Mouse (Mus musculus) midbrain, embryonic 16.5 days (tissue): ENCODE measurements at regions not wholly inside any gene's neighbourhood (a gene's known extent, or its start where the extent isn't known, plus 50 kb on each side); places are given as distances from the start of the nearest gene placed in this dataset.

Experiments
- ATAC-seq: fragments of 200-750 bp; cut with Nextera tagmentation; 2 replicates; pipeline ENCODE4 v1.8.0; 2017; ENCODE audit warnings: moderate TSS enrichment
- H3K27ac ChIP-seq: fragments of 300-500 bp; sonication (generic); 2 replicates; pipeline ENCODE4 v1.5.1; 2014; ENCODE audit warnings: mild to moderate bottlenecking, low read length, mixed read lengths
- H3K27me3 ChIP-seq: fragments of 300-500 bp; sonication (generic); 2 replicates; pipeline ENCODE4 v1.6.1; 2014; ENCODE audit warnings: low read depth, low read length, mixed read lengths; ENCODE audit not compliant: control insufficient read depth, insufficient read depth
- H3K36me3 ChIP-seq: fragments of 300-500 bp; sonication (generic); 2 replicates; pipeline ENCODE4 v1.6.1; 2014; ENCODE audit warnings: mild to moderate bottlenecking, low read length, moderate library complexity, mixed read lengths; ENCODE audit not compliant: control insufficient read depth, insufficient read depth
- H3K4me1 ChIP-seq: fragments of 300-500 bp; sonication (generic); 2 replicates; pipeline ENCODE4 v1.6.1; 2014; ENCODE audit warnings: mild to moderate bottlenecking, low read length, mixed read lengths; ENCODE audit not compliant: control insufficient read depth, insufficient read depth
- H3K4me2 ChIP-seq: fragments of 300-500 bp; sonication (generic); 2 replicates; pipeline ENCODE4 v1.6.1; 2014; ENCODE audit warnings: mild to moderate bottlenecking, low read length, mixed read lengths
- H3K4me3 ChIP-seq: fragments of 300-500 bp; sonication (generic); 2 replicates; pipeline ENCODE4 v1.5.1; 2014; ENCODE audit warnings: low read depth, mild to moderate bottlenecking, low read length, moderate library complexity, mixed read lengths
- H3K9ac ChIP-seq: fragments of 300-500 bp; sonication (generic); 2 replicates; pipeline ENCODE4 v1.6.1; 2014; ENCODE audit warnings: low read depth, low read length, mixed read lengths
- H3K9me3 ChIP-seq: fragments of 300-500 bp; sonication (generic); replicated peaks from 2 replicates; pipeline ENCODE4 v1.6.1; 2014; ENCODE audit warnings: mild to moderate bottlenecking, low read length, mixed read lengths; ENCODE audit not compliant: control insufficient read depth, poor library complexity, severe bottlenecking
- WGBS: fragments of 180-500 bp; shearing (Covaris S2); extraction: QIAGEN DNeasy Blood & Tissue Kit; methylation state at CpG from one replicate; pipeline ENCODE4 v1.1.7; 2014; 5-methylcytosine and 5-hydroxymethylcytosine counted together

DNA sequence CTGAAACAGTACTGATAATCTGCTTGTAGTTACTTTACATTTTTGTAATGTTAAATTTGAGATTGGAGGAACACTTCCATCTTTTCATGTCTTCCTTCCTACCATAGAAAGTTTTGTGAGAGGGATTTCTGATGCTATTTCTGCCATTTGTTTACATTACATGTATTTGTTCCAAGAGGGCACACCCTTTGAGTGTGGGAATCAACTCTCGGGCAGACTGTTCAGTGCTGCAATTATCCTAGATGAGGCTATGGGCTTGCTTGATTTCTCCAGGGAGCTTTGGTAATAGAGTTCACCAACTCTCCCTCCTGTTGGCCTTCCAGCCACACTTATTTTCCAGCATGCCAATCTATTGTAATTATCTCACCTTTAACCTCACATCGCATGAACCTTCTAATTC, 52.4 kb downstream of the Gm13691 start:
- Histone ChIP-seq H3K4me2 (no peak overlapping the region), H3K4me1 (no peaks in the 10 kb centered on the region), H3K9me3 (no peaks in the 10 kb centered on the region), H3K27ac (no peak overlapping the region), H3K36me3 (no peaks in the 10 kb centered on the region), H3K9ac (no peak overlapping the region), H3K4me3 (no peak overlapping the region), H3K27me3 (no peaks in the 10 kb centered on the region)
- 51% methylated on average over 2 of the region's 2 CpGs for WGBS
- no peak for ATAC-seq

- H3K36me3 ChIP-seq, result no peaks in the 10 kb centered on the region
- no peak overlapping the region for H3K27ac ChIP-seq
- H3K4me1 ChIP-seq, result no peaks in the 10 kb centered on the region
- H3K9me3 ChIP-seq, result no peaks in the 10 kb centered on the region
- no peaks in the 10 kb centered on the region for H3K27me3 ChIP-seq
- no peak overlapping the region for H3K4me3 ChIP-seq
- no peak overlapping the region for H3K4me2 ChIP-seq
- 91% methylated on average over 9 of the region's 9 CpGs for WGBS
- no peak for ATAC-seq
- H3K9ac ChIP-seq, result no peak overlapping the region
These were observed 58.2 kb downstream of the Gm13691 start for GRCm38 (mm10) chr2:84048398-84049140.

DNA sequence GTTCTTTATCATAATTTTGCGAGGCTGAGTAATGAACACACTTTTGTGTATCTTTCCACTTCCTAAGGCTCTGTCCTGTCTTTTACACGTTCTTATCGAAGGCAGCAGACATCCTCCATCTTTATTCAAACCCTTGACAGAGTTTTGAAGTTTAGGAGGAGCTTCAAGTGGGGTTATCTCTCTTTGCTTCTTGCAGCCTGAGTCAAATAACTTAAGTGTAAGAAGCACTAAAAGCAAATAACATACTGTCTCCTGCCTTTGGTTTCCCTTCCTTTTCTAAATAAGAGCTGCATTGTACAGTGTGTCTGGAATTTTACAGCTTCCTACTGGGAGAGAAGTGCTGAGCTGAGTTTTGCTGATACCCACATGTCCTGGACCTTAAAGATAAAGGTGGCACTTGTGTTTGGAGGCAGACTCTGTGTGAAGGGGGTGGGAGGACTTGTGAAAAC, 61.6 kb downstream of the Gm13691 start:
- H3K27ac ChIP-seq, result no peak overlapping the region
- no peak overlapping the region for H3K4me2 ChIP-seq
- no peaks in the 10 kb centered on the region for H3K4me1 ChIP-seq
- H3K9ac ChIP-seq, result no peak overlapping the region
- no peaks in the 10 kb centered on the region for H3K9me3 ChIP-seq
- H3K4me3 ChIP-seq, result no peak overlapping the region
- H3K36me3 ChIP-seq, result no peaks in the 10 kb centered on the region
- 75% methylated on average over 3 of the region's 3 CpGs for WGBS
- H3K27me3 ChIP-seq, result no peaks in the 10 kb centered on the region
- ATAC-seq, result no peak

- no peak for ATAC-seq
- Histone ChIP-seq H3K4me1 (no peaks in the 10 kb centered on the region), H3K4me3 (no peak overlapping the region), H3K27ac (no peak overlapping the region), H3K36me3 (no peaks in the 10 kb centered on the region), H3K27me3 (no peaks in the 10 kb centered on the region), H3K9me3 (no peaks in the 10 kb centered on the region), H3K9ac (no peak overlapping the region), H3K4me2 (no peak overlapping the region)
- 90% methylated on average over 7 of the region's 7 CpGs for WGBS
These were observed 68.9 kb downstream of the Gm13691 start for GRCm38 (mm10) chr2:84059246-84059645.

DNA sequence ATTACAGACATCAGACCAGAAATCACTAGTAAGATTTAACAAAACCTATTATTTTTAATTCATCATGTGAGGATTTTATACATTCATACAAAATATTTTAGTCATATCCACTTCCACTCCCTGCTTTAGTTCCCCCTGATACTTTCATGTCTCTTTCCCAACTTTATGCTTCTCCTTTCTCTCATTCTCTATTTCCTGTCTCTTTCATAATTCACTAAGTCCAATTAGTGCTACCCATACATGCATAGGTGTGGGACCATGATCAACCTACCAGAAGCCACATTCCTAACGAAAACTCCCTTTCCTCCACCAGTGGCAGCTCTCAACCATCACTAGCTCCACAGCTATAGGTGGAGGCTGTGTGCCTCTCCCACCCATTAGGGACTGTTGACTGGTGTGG, 70.9 kb downstream of the Gm13691 start:
- H3K27me3 ChIP-seq, result no peaks in the 10 kb centered on the region
- no peak overlapping the region for H3K9ac ChIP-seq
- no peaks in the 10 kb centered on the region for H3K4me1 ChIP-seq
- WGBS, result 84% methylated on average over 1 of the region's 1 CpGs
- H3K9me3 ChIP-seq, result no peaks in the 10 kb centered on the region
- no peak overlapping the region for H3K4me2 ChIP-seq
- no peak for ATAC-seq
- H3K27ac ChIP-seq, result no peak overlapping the region
- no peak overlapping the region for H3K4me3 ChIP-seq
- H3K36me3 ChIP-seq, result no peaks in the 10 kb centered on the region

DNA sequence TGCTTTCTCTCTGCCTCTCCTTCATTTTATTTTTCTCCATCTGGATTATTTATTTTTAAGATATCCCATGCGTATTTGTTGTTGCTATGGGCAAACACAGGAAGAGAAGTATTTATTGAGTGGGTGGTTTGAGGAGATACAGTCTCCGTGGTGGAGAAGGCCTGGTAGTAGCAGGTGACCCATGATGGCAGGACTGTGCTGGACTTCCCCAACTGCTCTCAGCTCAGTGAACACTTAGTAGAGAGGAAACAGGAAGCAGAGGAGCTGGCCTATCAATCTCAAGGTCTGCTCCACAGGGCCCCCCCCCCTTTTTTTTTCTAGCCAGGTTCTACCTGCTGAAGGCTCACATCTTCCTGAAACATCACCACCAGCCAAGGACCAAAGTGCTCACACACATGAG, 74.0 kb downstream of the Gm13691 start:
- Histone ChIP-seq H3K27ac (no peak overlapping the region), H3K4me1 (no peaks in the 10 kb centered on the region), H3K4me3 (no peak overlapping the region), H3K27me3 (no peaks in the 10 kb centered on the region), H3K9me3 (no peaks in the 10 kb centered on the region), H3K36me3 (no peaks in the 10 kb centered on the region), H3K4me2 (no peak overlapping the region), H3K9ac (no peak overlapping the region)
- ATAC-seq, result no peak
- WGBS, result 86% methylated on average over 2 of the region's 2 CpGs

DNA sequence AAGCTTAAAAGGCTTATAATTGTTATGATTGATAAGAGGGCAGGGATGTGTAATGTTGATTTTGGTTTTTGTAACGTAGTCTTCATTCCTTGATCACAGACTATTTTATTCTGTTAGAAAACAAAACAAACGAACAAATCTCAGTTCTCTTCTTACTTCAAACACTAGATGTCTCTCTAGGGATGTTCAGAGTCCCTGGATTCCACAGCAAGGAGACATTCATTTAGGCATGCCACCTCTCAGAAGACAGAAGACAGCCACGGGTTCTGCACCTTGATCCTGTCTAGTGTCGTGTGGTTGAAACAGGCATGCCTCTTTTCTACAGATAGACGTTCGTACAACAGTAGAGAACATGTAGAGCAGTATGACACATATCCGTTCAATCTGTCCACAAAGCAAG, 74.7 kb downstream of the Gm13691 start:
- Histone ChIP-seq H3K36me3 (no peaks in the 10 kb centered on the region), H3K4me1 (no peaks in the 10 kb centered on the region), H3K27me3 (no peaks in the 10 kb centered on the region), H3K4me2 (no peak overlapping the region), H3K27ac (no peak overlapping the region), H3K9me3 (no peaks in the 10 kb centered on the region), H3K9ac (no peak overlapping the region), H3K4me3 (no peak overlapping the region)
- no peak for ATAC-seq
- 76% methylated on average over 7 of the region's 7 CpGs for WGBS

GRCm38 (mm10) chr2:84065749-84066148, 75.4 kb downstream of the Gm13691 start:
- Histone ChIP-seq H3K27me3 (no peaks in the 10 kb centered on the region), H3K4me3 (no peak overlapping the region), H3K27ac (no peak overlapping the region), H3K36me3 (no peaks in the 10 kb centered on the region), H3K9me3 (no peaks in the 10 kb centered on the region), H3K4me2 (no peak overlapping the region), H3K9ac (no peak overlapping the region), H3K4me1 (no peaks in the 10 kb centered on the region)
- ATAC-seq, result no peak
- WGBS, result 98% methylated on average over 2 of the region's 2 CpGs

DNA sequence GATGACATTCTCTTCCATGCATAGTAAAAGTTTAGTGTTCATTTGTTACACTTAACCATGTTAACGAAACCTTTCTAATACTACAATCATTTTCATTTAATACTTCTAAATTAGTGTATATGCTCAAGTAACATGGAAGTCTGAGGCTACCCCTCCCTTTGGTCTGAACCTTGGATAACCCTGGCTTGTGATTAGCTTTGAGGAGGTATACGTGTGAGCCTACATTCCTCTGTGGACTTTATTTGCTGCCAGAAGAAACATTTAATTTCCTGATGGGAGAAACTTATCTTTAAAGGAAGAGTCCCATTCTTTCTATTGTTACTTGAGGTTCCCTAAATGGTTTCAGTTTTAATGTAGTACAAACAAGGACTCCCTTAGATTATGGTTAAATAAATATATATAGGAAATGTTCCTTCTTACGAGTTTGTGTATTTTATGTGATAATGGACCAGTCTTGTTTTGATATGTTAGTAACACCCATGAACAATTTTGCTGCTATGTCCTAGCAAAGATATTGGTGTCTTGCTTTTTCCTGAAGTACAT, 75.9 kb downstream of the Gm13691 start:
- H3K27ac ChIP-seq, result no peak overlapping the region
- ATAC-seq, result no peak
- H3K36me3 ChIP-seq, result no peaks in the 10 kb centered on the region
- no peaks in the 10 kb centered on the region for H3K27me3 ChIP-seq
- H3K4me3 ChIP-seq, result no peak overlapping the region
- WGBS, result 91% methylated on average over 3 of the region's 3 CpGs
- no peak overlapping the region for H3K4me2 ChIP-seq
- no peak overlapping the region for H3K9ac ChIP-seq
- H3K4me1 ChIP-seq, result no peaks in the 10 kb centered on the region
- no peaks in the 10 kb centered on the region for H3K9me3 ChIP-seq
